Mouse (Mus musculus) skeletal muscle tissue, adult 2 months (tissue): ENCODE data around the gene Gm4340.
"Not testable (repeated sequence)": the region's sequence is repeated elsewhere in the genome, so short reads cannot be mapped to it uniquely, and the experiment has no call there.

Source experiments
- DNase-seq: peaks from one replicate; pipeline ENCODE4 v3.0.0-alpha.2; 2012; ENCODE audit warnings: low read depth, low spot score

Gm4340 gene

DNA sequence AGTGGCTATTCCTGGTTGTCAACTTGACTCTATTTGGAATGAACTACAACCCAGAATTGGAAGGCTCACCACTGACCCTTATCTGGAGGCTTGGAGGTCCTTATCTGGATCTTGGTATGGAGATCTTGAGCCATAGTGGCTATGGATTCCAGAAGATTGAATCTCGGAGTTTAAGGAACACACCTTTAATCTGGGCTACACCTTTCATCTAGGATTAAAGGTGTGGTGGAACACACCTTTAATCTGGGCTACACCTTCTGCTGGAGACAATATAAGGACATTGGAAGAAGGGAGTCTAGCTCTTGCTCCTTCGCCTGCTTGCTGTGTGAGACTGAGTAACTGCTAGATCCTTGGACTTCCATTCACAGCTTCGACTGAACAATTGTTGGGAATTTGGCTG, at the start of gene Gm4340:
Gene Gm4340, plus strand, starts transcription at position 301 of the 400 bp plus-strand sequence.
- DNase-seq: not testable (repeated sequence)

DNA sequence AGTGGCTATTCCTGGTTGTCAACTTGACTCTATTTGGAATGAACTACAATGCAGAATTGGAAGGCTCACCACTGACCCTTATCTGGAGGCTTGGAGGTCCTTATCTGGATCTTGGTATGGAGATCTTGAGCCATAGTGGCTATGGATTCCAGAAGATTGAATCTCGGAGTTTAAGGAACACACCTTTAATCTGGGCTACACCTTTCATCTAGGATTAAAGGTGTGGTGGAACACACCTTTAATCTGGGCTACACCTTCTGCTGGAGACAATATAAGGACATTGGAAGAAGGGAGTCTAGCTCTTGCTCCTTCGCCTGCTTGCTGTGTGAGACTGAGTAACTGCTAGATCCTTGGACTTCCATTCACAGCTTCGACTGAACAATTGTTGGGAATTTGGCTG, 42.6 kb upstream of the Gm4340 start, which contains the start of gene Gm6763:
Gene Gm6763, plus strand, starts transcription at position 301 of the 400 bp plus-strand sequence.
- DNase-seq: not testable (repeated sequence)

- DNase-seq: not testable (repeated sequence)
Observed at GRCm38 (mm10) chr10:104159706-104160105, 34.1 kb upstream of the Gm4340 start, which contains the start of gene Gm8764. Gene Gm8764, plus strand, starts transcription at chr10:104160006.

DNA sequence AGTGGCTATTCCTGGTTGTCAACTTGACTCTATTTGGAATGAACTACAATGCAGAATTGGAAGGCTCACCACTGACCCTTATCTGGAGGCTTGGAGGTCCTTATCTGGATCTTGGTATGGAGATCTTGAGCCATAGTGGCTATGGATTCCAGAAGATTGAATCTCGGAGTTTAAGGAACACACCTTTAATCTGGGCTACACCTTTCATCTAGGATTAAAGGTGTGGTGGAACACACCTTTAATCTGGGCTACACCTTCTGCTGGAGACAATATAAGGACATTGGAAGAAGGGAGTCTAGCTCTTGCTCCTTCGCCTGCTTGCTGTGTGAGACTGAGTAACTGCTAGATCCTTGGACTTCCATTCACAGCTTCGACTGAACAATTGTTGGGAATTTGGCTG, 25.6 kb upstream of the Gm4340 start, which contains the start of gene Gm21304:
Gene Gm21304, plus strand, starts transcription at position 301 of the 400 bp plus-strand sequence.
- DNase-seq: not testable (repeated sequence)

DNA sequence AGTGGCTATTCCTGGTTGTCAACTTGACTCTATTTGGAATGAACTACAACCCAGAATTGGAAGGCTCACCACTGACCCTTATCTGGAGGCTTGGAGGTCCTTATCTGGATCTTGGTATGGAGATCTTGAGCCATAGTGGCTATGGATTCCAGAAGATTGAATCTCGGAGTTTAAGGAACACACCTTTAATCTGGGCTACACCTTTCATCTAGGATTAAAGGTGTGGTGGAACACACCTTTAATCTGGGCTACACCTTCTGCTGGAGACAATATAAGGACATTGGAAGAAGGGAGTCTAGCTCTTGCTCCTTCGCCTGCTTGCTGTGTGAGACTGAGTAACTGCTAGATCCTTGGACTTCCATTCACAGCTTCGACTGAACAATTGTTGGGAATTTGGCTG, 17.1 kb upstream of the Gm4340 start, which contains the start of gene Gm21312:
Gene Gm21312, plus strand, starts transcription at position 301 of the 400 bp plus-strand sequence.
- DNase-seq: not testable (repeated sequence)

- DNase-seq: not testable (repeated sequence)
Observed at GRCm38 (mm10) chr10:104185233-104185632, 8.6 kb upstream of the Gm4340 start, which contains the start of gene Gm20765. Gene Gm20765, plus strand, starts transcription at chr10:104185533.

DNA sequence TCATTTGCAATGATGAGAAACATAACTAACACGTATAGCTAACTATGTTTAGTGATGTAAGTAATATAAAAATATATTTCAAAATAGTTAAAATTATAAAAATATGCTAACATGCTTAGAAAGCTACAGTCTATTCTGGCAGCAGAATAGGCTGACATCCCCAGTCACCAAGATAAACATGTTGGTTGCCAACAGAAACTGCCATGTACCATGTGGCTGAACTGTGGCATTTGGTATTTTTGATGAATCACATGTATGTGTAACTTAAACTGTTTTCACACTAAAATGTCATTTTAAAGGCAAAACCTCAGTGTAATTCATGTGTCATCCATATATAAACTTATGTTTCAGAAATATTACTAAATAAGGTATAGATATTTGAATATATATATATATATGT, 15.8 kb downstream of the Gm4340 start:
- DNase-seq: no peak

DNA sequence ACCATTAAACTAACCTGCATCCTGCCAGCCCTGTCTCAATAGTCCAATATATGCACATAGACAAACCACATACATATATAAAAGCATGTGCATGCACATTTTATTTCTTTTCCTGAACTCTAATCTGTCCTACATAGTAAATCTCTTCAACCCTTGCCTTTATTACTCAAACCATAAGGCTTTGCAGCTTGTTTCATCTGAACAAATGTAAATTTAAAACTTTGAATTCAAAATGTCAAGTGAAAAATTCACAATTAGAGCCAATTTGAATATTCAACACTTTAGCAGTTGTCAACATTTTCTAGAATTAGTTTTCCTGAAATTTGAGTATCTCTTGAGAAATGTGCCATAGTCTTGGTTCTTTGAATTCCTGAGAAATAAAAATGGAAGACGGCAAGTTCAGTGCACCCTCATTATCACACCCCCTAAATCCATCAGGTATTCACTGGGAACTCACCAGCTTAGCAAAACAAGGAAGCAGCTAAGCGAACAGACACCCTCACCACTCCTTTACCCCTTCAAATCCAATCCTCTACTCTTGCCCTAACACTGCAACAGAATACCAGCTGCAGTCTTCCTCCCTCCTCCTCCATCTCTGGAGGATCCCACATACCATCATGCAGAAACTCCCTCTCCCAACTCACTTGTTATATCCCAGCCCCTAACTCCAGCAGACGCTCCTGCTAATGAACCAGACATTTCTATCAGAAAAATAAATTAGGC, 16.6 kb downstream of the Gm4340 start:
- DNase-seq: no peak

DNA sequence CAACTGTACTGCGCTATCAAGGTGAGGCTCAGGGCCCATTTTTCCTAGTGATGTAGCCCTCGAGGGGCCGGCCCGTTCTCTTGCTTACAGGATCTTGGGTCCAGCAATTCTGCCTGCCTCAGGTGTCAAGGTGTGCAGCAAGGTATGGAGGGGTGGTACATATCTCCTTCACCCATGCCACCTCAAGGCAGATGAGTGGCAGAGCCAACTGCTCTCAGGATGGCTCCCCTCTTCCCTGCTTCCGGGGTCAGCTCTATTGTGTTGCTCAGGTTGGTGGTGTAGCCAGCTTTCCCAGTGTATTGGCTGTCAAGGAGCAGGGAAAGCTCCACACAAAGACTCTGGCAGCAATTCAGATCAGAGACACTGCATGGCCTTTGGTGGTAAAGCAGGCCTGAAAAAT, 20.7 kb downstream of the Gm4340 start:
- no peak for DNase-seq

DNA sequence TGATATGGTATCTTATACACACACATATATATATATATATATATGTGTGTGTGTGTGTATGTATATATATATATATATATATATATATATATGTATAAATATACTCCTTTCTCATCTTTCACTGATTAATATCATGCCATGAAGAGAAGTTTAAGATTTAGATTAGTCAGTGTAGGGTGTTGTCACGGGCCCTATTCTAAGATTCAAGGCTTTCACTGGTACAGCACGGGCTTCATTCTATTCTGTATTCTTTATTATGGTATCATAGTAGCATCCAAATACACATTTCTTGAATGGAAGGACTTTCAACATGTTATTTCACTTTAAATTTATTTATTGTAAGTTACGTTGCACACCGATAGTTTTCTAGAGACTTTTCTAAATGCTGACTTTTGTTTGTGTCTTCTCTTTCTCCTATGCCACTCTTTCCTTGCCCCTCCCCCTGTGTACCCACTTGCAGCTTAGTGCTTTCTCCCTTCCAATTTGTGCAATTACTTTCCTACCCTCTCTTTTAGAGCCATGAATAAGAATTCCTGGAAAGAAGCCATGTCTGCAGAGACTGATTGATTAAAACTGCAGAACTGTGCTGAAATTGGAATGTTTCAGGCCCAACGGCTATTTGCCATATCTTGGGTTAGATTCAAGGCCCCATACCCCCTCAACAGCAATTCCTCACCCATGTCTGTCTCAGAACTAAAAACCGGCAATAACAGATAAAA, 26.6 kb downstream of the Gm4340 start:
- DNase-seq: no peak
